Mouse (Mus musculus): ENCODE results near the gene Palm2. TPM values are rescaled to one million over a fixed set of nuclear protein-coding genes. Genes with fewer than 3 reads are reported as not detected.

Gene Palm2
- polyA plus RNA-seq, 1 experiment from 2014 or later = 2.7 TPM

- 19% methylated on average over 19 of the region's 19 CpGs for WGBS
- H3K27me3 ChIP-seq (replicated peaks; ENCODE audit: control insufficient read depth, insufficient read depth, low read length) = peaks cover 17% of the 10 kb centered on the region
- H3K4me1 ChIP-seq (ENCODE audit: control insufficient read depth, insufficient read depth, low read length) = peaks cover 14% of the 10 kb centered on the region
- H3K4me2 ChIP-seq (ENCODE audit: low read depth, low read length) = peak overlapping the region; percentile 100
- 0 out of 2 replicates have a peak, but pooled peaks have one; percentile 7 for ATAC-seq
- peak overlapping the region; percentile 67 for H3K4me3 ChIP-seq (ENCODE audit: low read length)
- H3K9me3 ChIP-seq (ENCODE audit: control insufficient read depth, low read length) = no peaks in the 10 kb centered on the region
- H3K9ac ChIP-seq (ENCODE audit: low read depth, low read length) = peak overlapping the region; percentile 66
- no peaks in the 10 kb centered on the region for H3K36me3 ChIP-seq (ENCODE audit: control insufficient read depth, insufficient read depth, low read length)
- H3K27ac ChIP-seq (ENCODE audit: low read length) = no peak overlapping the region
These were observed 786 bp downstream of the Palm2 start for GRCm38 (mm10) chr4:57434705-57435360.

GRCm38 (mm10) chr4:57436286-57436685 lies 2.2 kb downstream of the Palm2 start:
- Histone ChIP-seq H3K9me3 (ENCODE audit: control insufficient read depth, low read length) (no peaks in the 10 kb centered on the region), H3K4me1 (ENCODE audit: control insufficient read depth, insufficient read depth, low read length) (peaks cover 14% of the 10 kb centered on the region), H3K27ac (ENCODE audit: low read length) (no peak overlapping the region), H3K27me3 (replicated peaks; ENCODE audit: control insufficient read depth, insufficient read depth, low read length) (peaks cover 17% of the 10 kb centered on the region), H3K9ac (ENCODE audit: low read depth, low read length) (no peak overlapping the region), H3K4me3 (ENCODE audit: low read length) (no peak overlapping the region), H3K4me2 (ENCODE audit: low read depth, low read length) (no peak overlapping the region), H3K36me3 (ENCODE audit: control insufficient read depth, insufficient read depth, low read length) (no peaks in the 10 kb centered on the region)
- 59% methylated on average over 4 of the region's 4 CpGs for WGBS
- ATAC-seq = no peak

GRCm38 (mm10) chr4:57446082-57446481 lies 12.0 kb downstream of the Palm2 start:
- no peak overlapping the region for H3K4me3 ChIP-seq (ENCODE audit: low read length)
- no peaks in the 10 kb centered on the region for H3K27me3 ChIP-seq (replicated peaks; ENCODE audit: control insufficient read depth, insufficient read depth, low read length)
- WGBS = 72% methylated on average over 2 of the region's 2 CpGs
- H3K27ac ChIP-seq (ENCODE audit: low read length) = no peak overlapping the region
- H3K4me2 ChIP-seq (ENCODE audit: low read depth, low read length) = no peak overlapping the region
- no peaks in the 10 kb centered on the region for H3K4me1 ChIP-seq (ENCODE audit: control insufficient read depth, insufficient read depth, low read length)
- ATAC-seq = no peak
- H3K9me3 ChIP-seq (ENCODE audit: control insufficient read depth, low read length) = no peaks in the 10 kb centered on the region
- H3K9ac ChIP-seq (ENCODE audit: low read depth, low read length) = no peak overlapping the region
- H3K36me3 ChIP-seq (ENCODE audit: control insufficient read depth, insufficient read depth, low read length) = no peaks in the 10 kb centered on the region

- 72% methylated on average over 4 of the region's 4 CpGs for WGBS
- ATAC-seq = no peak
These were observed 12.9 kb downstream of the Palm2 start for GRCm38 (mm10) chr4:57446854-57447444.

GRCm38 (mm10) chr4:57451896-57452295 lies 17.8 kb downstream of the Palm2 start:
- H3K9ac ChIP-seq (ENCODE audit: low read depth, low read length) = no peak overlapping the region

More at GRCm38 (mm10) chr4:57446854-57447444, 12.9 kb downstream of the Palm2 start:
- no peak overlapping the region for H3K27ac ChIP-seq (ENCODE audit: low read length)
- H3K27me3 ChIP-seq (replicated peaks; ENCODE audit: control insufficient read depth, insufficient read depth, low read length) = no peaks in the 10 kb centered on the region
- H3K9me3 ChIP-seq (ENCODE audit: control insufficient read depth, low read length) = no peaks in the 10 kb centered on the region
- no peaks in the 10 kb centered on the region for H3K36me3 ChIP-seq (ENCODE audit: control insufficient read depth, insufficient read depth, low read length)
- H3K9ac ChIP-seq (ENCODE audit: low read depth, low read length) = no peak overlapping the region
- H3K4me1 ChIP-seq (ENCODE audit: control insufficient read depth, insufficient read depth, low read length) = no peaks in the 10 kb centered on the region
- no peak overlapping the region for H3K4me2 ChIP-seq (ENCODE audit: low read depth, low read length)
- no peak overlapping the region for H3K4me3 ChIP-seq (ENCODE audit: low read length)

GRCm38 (mm10) chr4:57452661-57453060 lies 18.6 kb downstream of the Palm2 start:
- Histone ChIP-seq H3K27ac (ENCODE audit: low read length) (no peak overlapping the region), H3K27me3 (replicated peaks; ENCODE audit: control insufficient read depth, insufficient read depth, low read length) (no peaks in the 10 kb centered on the region), H3K9ac (ENCODE audit: low read depth, low read length) (no peak overlapping the region), H3K4me2 (ENCODE audit: low read depth, low read length) (no peak overlapping the region), H3K4me3 (ENCODE audit: low read length) (no peak overlapping the region), H3K9me3 (ENCODE audit: control insufficient read depth, low read length) (no peaks in the 10 kb centered on the region), H3K36me3 (ENCODE audit: control insufficient read depth, insufficient read depth, low read length) (no peaks in the 10 kb centered on the region), H3K4me1 (ENCODE audit: control insufficient read depth, insufficient read depth, low read length) (no peaks in the 10 kb centered on the region)
- WGBS = 92% methylated on average over 5 of the region's 5 CpGs
- no peak for ATAC-seq

More at GRCm38 (mm10) chr4:57451896-57452295, 17.8 kb downstream of the Palm2 start:
- H3K9me3 ChIP-seq (ENCODE audit: control insufficient read depth, low read length) = no peaks in the 10 kb centered on the region
- H3K4me2 ChIP-seq (ENCODE audit: low read depth, low read length) = no peak overlapping the region
- 32% methylated on average over 3 of the region's 3 CpGs for WGBS
- no peak overlapping the region for H3K27ac ChIP-seq (ENCODE audit: low read length)
- no peaks in the 10 kb centered on the region for H3K4me1 ChIP-seq (ENCODE audit: control insufficient read depth, insufficient read depth, low read length)
- no peaks in the 10 kb centered on the region for H3K27me3 ChIP-seq (replicated peaks; ENCODE audit: control insufficient read depth, insufficient read depth, low read length)
- no peaks in the 10 kb centered on the region for H3K36me3 ChIP-seq (ENCODE audit: control insufficient read depth, insufficient read depth, low read length)
- H3K4me3 ChIP-seq (ENCODE audit: low read length) = no peak overlapping the region
- ATAC-seq = peak; percentile 31; the same call in 1 of the 2 replicates

GRCm38 (mm10) chr4:57462378-57462777 lies 28.3 kb downstream of the Palm2 start:
- WGBS = 52% methylated on average over 2 of the region's 3 CpGs
- no peak for ATAC-seq
- H3K27ac ChIP-seq (ENCODE audit: low read length) = no peak overlapping the region
- H3K36me3 ChIP-seq (ENCODE audit: control insufficient read depth, insufficient read depth, low read length) = no peaks in the 10 kb centered on the region
- no peak overlapping the region for H3K4me2 ChIP-seq (ENCODE audit: low read depth, low read length)
- H3K4me3 ChIP-seq (ENCODE audit: low read length) = no peak overlapping the region
- no peaks in the 10 kb centered on the region for H3K4me1 ChIP-seq (ENCODE audit: control insufficient read depth, insufficient read depth, low read length)
- H3K9ac ChIP-seq (ENCODE audit: low read depth, low read length) = no peak overlapping the region
- H3K27me3 ChIP-seq (replicated peaks; ENCODE audit: control insufficient read depth, insufficient read depth, low read length) = no peaks in the 10 kb centered on the region
- no peaks in the 10 kb centered on the region for H3K9me3 ChIP-seq (ENCODE audit: control insufficient read depth, low read length)

- Histone ChIP-seq H3K9ac (ENCODE audit: low read depth, low read length) (no peak overlapping the region), H3K27me3 (replicated peaks; ENCODE audit: control insufficient read depth, insufficient read depth, low read length) (no peaks in the 10 kb centered on the region), H3K36me3 (ENCODE audit: control insufficient read depth, insufficient read depth, low read length) (no peaks in the 10 kb centered on the region), H3K4me2 (ENCODE audit: low read depth, low read length) (no peak overlapping the region), H3K9me3 (ENCODE audit: control insufficient read depth, low read length) (no peaks in the 10 kb centered on the region), H3K4me1 (ENCODE audit: control insufficient read depth, insufficient read depth, low read length) (no peaks in the 10 kb centered on the region), H3K4me3 (ENCODE audit: low read length) (no peak overlapping the region), H3K27ac (ENCODE audit: low read length) (no peak overlapping the region)
- 74% methylated on average over 7 of the region's 7 CpGs for WGBS
- no peak for ATAC-seq
These were observed 48.4 kb downstream of the Palm2 start for GRCm38 (mm10) chr4:57482435-57482834.

- 82% methylated on average over 3 of the region's 3 CpGs for whole genome bisulfite sequencing
- ATAC-seq = no peak
- H3K9me3 ChIP-seq (ENCODE audit: control insufficient read depth, low read length) = no peaks in the 10 kb centered on the region
- H3K4me1 ChIP-seq (ENCODE audit: control insufficient read depth, insufficient read depth, low read length) = 0 out of 2 replicates have a peak, but pooled peaks cover 2% of the 10 kb centered on the region
- no peak overlapping the region for H3K27ac ChIP-seq (ENCODE audit: low read length)
- H3K36me3 ChIP-seq (ENCODE audit: control insufficient read depth, insufficient read depth, low read length) = no peaks in the 10 kb centered on the region
- H3K27me3 ChIP-seq (replicated peaks; ENCODE audit: control insufficient read depth, insufficient read depth, low read length) = no peaks in the 10 kb centered on the region
- H3K4me3 ChIP-seq (ENCODE audit: low read length) = no peak overlapping the region
- no peak overlapping the region for H3K9ac ChIP-seq (ENCODE audit: low read depth, low read length)
- no peak overlapping the region for H3K4me2 ChIP-seq (ENCODE audit: low read depth, low read length)
These were observed 52.3 kb downstream of the Palm2 start for GRCm38 (mm10) chr4:57486392-57486791.

Measured in intestine, embryonic 16.5 days (tissue).